9 mouse cellular contexts compared by ENCODE assay signal in the genomic region with DNA sequence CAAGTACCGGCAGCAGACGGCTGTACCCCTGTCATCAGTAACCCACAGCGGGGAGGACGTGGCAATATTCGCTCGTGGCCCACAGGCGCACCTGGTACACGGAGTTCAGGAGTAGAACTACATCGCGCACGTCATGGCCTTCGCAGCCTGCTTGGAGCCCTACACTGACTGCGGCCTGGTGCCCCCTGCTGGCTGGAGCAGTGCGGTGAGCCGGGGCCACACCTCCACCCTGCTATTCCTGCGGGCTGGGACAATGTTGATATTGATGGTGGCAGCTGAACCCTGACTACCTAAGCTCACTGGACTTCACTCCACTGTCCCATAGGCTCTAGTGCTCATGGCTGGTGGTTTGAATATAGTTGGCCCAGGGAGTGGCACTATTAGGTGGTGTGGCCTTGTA. TPM values are rescaled to one million over a fixed set of nuclear protein-coding genes. Genes with fewer than 3 reads are reported as not detected.
DNase-seq lines count a peak whose midpoint lies in the region; ATAC-seq and TF ChIP-seq lines count a peak whose summit lies in the region.
"Had no signal": no experiment of that assay in that cellular context is flagged by ENCODE, and none has a peak within 500 bp of the region (broad histone marks: within the 10 kb centered on the region; RNA-seq: fewer than 3 reads in every experiment).

No protein-coding gene starts in this region.

- TF ChIP-seq POLR2A in thymus, adult 2 months (IDR thresholded peaks at IDR 0.05; ENCODE audit: control insufficient read depth, extremely low read depth, insufficient read depth, low read length, poor library complexity): no peak

- 0 out of 2 replicates have a peak, but pooled peaks have one; percentile 22 for ATAC-seq in intestine, embryonic 14.5 days (replicated peaks; ENCODE audit: low FRiP score, low TSS enrichment, low read depth)

- no peaks in the 10 kb centered on the region for H3K4me1 ChIP-seq in thymus, adult 2 months (replicated peaks; ENCODE audit: control insufficient read depth, insufficient read depth, low read length)
- no peaks in the 10 kb centered on the region for H3K4me1 ChIP-seq in intestine, embryonic 14.5 days (replicated peaks; ENCODE audit: control insufficient read depth, insufficient read depth, low read length)

- H3K4me3 ChIP-seq in thymus, adult 2 months (ENCODE audit: control insufficient read depth, insufficient read depth, low read length): no peak overlapping the region
- no peak overlapping the region for H3K4me3 ChIP-seq in intestine, embryonic 14.5 days (ENCODE audit: low read depth, low read length)

- no peaks in the 10 kb centered on the region for H3K9me3 ChIP-seq in intestine, embryonic 14.5 days (ENCODE audit: control insufficient read depth, low read length)

- no peak overlapping the region for H3K9ac ChIP-seq in intestine, embryonic 14.5 days (ENCODE audit: low read length)

- peak; percentile 80; the same call in 1 of the 2 replicates for TF ChIP-seq CTCF in thymus, adult 2 months (IDR thresholded peaks at IDR 0.05; ENCODE audit: borderline replicate concordance, control insufficient read depth, extremely low read depth, insufficient read depth, low read length, poor library complexity)

- H3K4me2 ChIP-seq in intestine, embryonic 14.5 days (ENCODE audit: low read length): no peak overlapping the region

- no peaks in the 10 kb centered on the region for H3K36me3 ChIP-seq in thymus, adult 2 months (ENCODE audit: control insufficient read depth, insufficient read depth, low read length)
- H3K36me3 ChIP-seq in intestine, embryonic 14.5 days (ENCODE audit: control insufficient read depth, insufficient read depth, low read length): no peaks in the 10 kb centered on the region

- H3K27ac ChIP-seq in thymus, adult 2 months (ENCODE audit: control insufficient read depth, insufficient read depth, low read length): no peak overlapping the region
- no peak overlapping the region for H3K27ac ChIP-seq in intestine, embryonic 14.5 days (ENCODE audit: low read depth)

- WGBS in thymus, adult 2 months: 53% methylated on average over 16 of the region's 16 CpGs
- WGBS in intestine, embryonic 14.5 days: 53% methylated on average over 16 of the region's 16 CpGs

- peak; percentile 55 to 78 for DNase-seq in adrenal gland, adult (ENCODE audit: inconsistent age in 2 of 2, low spot score in 1 of 2)
- DNase-seq in adrenal gland, postnatal 4 days (ENCODE audit: low spot score in 2 of 2): no peak
- peak; percentile 49 for DNase-seq in thymus, adult 2 months
- DNase-seq in thymus, adult 18-20 months: no peak
- peak; percentile 54 for DNase-seq in intestine, embryonic 14.5 days (ENCODE audit: low spot score)
- peak; percentile 30 for DNase-seq in lung, postnatal 25 days (ENCODE audit: low spot score)
- peak; percentile 81 for DNase-seq in thymus, postnatal 4 days
- DNase-seq in layer of hippocampus, adult 9-10 months (ENCODE audit: low spot score): no peak

- no peaks in the 10 kb centered on the region for H3K27me3 ChIP-seq in thymus, adult 2 months (ENCODE audit: control insufficient read depth, insufficient read depth, low read length)
- H3K27me3 ChIP-seq in intestine, embryonic 14.5 days (replicated peaks; ENCODE audit: control insufficient read depth, insufficient read depth, low read length): no peaks in the 10 kb centered on the region

RNA-seq across cellular contexts. Expression of gene Alppl2, which starts 19.0 kb away (rescaled TPM):
- total RNA-seq in adrenal gland, postnatal 4 days (2021): not detected
- 0.53 and 0.83 TPM in 2 replicates for polyA plus RNA-seq in thymus, adult 2 months (2012; rRNA removed)
- 0.08 TPM in 1 of 2 replicates, not detected in the other for polyA plus RNA-seq in intestine, embryonic 14.5 days (2014; fragmentation: Nextera tagmentation; extraction: Ambion mirVana)
- polyA plus RNA-seq: heart, embryonic 16.5 days had no signal

RNA-seq across cellular contexts. Expression of gene Alpi, which starts 30.7 kb away (rescaled TPM):
- total RNA-seq in adrenal gland, postnatal 4 days (2021): not detected
- polyA plus RNA-seq in thymus, adult 2 months (2012; rRNA removed): 0.63 and 0.88 TPM in 2 replicates
- polyA plus RNA-seq in intestine, embryonic 14.5 days (2014; fragmentation: Nextera tagmentation; extraction: Ambion mirVana): 8.5 and 16.5 TPM in 2 replicates

RNA-seq across cellular contexts. Expression of gene Akp3, which starts 54.1 kb away (rescaled TPM):
- total RNA-seq in adrenal gland, postnatal 4 days (2021): not detected
- polyA plus RNA-seq in thymus, adult 2 months (2012; rRNA removed): 0.62 and 0.64 TPM in 2 replicates
- not detected in 2 replicates for polyA plus RNA-seq in intestine, embryonic 14.5 days (2014; fragmentation: Nextera tagmentation; extraction: Ambion mirVana)
- polyA plus RNA-seq: heart, embryonic 16.5 days had no signal

Comparison
In these comparisons a context has a peak if more than half of its experiments do, and no peak if none do; other contexts are left out.
1. DNase-seq: peak in adrenal gland, adult (2 of 2), thymus, adult 2 months (single experiment), intestine, embryonic 14.5 days (single experiment), lung, postnatal 25 days (single experiment) and thymus, postnatal 4 days (single experiment); none in adrenal gland, postnatal 4 days (0 of 2), thymus, adult 18-20 months (0 of 2) and layer of hippocampus, adult 9-10 months (single experiment).